Mouse (Mus musculus) kidney, embryonic 16.5 days (tissue): Measurements from ENCODE around the gene Eml3. TPM values are rescaled to one million over a fixed set of nuclear protein-coding genes. Genes with fewer than 3 reads are reported as not detected.
"Not testable (repeated sequence)": the region's sequence is repeated elsewhere in the genome, so short reads cannot be mapped to it uniquely, and the experiment has no call there.

Source experiments
- ATAC-seq: fragments of 200-750 bp; cut with Nextera tagmentation; 2 replicates; pipeline ENCODE4 v1.8.0; 2017; ENCODE audit warnings: moderate TSS enrichment; ENCODE audit not compliant: low FRiP score, low TSS enrichment
- H3K27ac ChIP-seq: fragments of 300-500 bp; sonication (generic); 2 replicates; pipeline ENCODE4 v1.5.1; 2014; ENCODE audit warnings: low read length
- H3K27me3 ChIP-seq: fragments of 300-500 bp; sonication (generic); 2 replicates; pipeline ENCODE4 v1.6.1; 2014; ENCODE audit warnings: low read length, control low read depth, mixed read lengths; ENCODE audit not compliant: insufficient read depth
- H3K36me3 ChIP-seq: fragments of 300-500 bp; sonication (generic); 2 replicates; pipeline ENCODE4 v1.6.1; 2014; ENCODE audit warnings: low read length, control low read depth, mixed read lengths; ENCODE audit not compliant: insufficient read depth
- H3K4me1 ChIP-seq: fragments of 300-500 bp; sonication (generic); 2 replicates; pipeline ENCODE4 v1.6.1; 2014; ENCODE audit warnings: low read length, control low read depth, mixed read lengths; ENCODE audit not compliant: insufficient read depth
- H3K4me2 ChIP-seq: fragments of 300-500 bp; sonication (generic); replicated peaks from 2 replicates; pipeline ENCODE4 v1.6.1; 2014; ENCODE audit warnings: low read depth, low read length
- H3K4me3 ChIP-seq: fragments of 300-500 bp; sonication (generic); 2 replicates; pipeline ENCODE4 v1.5.1; 2014; ENCODE audit warnings: mild to moderate bottlenecking, low read length
- H3K9ac ChIP-seq: fragments of 300-500 bp; sonication (generic); replicated peaks from 2 replicates; pipeline ENCODE4 v1.6.1; 2014; ENCODE audit warnings: low read length
- H3K9me3 ChIP-seq: fragments of 300-500 bp; sonication (generic); 2 replicates; pipeline ENCODE4 v1.6.1; 2016; ENCODE audit warnings: low read length, control low read depth
- WGBS: fragments of 180-500 bp; shearing (Covaris S2); extraction: QIAGEN DNeasy Blood & Tissue Kit; methylation state at CpG from one replicate; pipeline ENCODE4 v1.1.7; 2014; 5-methylcytosine and 5-hydroxymethylcytosine counted together
- polyA plus RNA-seq: library from polyadenylated mRNA; unstranded; fragments of >200 nt; fragmentation: Nextera tagmentation; extraction: Ambion mirVana; gene quantifications from 2 replicates; pipeline ENCODE4 v1.2.1, GENCODE M21; 2015

Eml3 gene
- polyA plus RNA-seq, 1 experiment from 2014 or later: 34.1 TPM

DNA sequence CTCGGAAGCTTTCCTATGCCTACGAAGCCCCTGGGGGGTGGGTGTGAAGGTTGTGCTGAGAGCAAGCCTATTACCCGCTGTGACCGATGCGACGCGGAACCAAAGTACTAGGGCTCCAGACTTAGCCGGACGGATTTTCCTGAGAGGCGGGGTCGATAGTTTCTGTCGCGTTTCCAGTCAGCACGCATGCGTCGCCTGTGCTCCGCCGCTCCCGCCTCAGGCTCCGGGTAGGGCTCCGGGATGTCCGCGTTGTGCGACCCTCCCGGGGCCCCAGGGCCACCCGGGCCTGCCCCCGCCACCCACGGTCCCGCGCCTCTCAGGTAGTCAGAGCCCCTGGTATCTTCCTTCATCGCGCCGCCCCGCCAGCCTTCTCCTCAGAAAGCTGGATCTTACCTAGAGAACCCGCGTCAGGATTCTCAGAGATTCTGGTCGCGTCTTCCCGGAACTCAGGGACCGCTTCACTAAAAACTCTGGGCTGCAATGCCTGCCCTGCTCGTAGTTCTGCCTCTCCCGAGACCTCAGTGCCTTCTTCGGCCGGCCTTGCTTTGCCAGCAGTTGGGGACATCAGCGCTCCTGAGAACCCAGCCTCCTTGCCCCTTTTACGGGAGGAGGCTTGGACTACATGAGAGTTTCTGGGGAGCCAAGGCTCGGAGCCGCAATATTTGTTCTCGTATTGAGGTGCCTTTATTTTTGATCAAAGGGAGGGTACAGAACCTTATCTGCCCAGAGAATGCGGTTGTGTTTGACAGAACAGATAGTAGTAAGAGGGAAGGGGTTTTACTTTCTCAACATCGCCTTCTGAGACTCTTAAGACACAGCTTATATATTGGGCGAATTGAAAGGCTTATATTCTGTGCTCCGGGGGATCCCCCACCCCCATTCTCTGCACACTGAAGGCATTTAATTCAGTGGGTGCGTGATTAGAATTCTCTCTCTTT lies 36.3 kb upstream of the Eml3 start, which contains the start of gene Ints5:
TSS of gene Ints5 (plus strand) at position 177 of the 938 bp plus-strand sequence.
- Histone ChIP-seq H3K4me2 (peak within 1 kb of the TSS; percentile 81), H3K9ac (peak within 1 kb of the TSS; percentile 96), H3K36me3 (peaks cover 25% of the 10 kb centered on the region), H3K27ac (peak within 1 kb of the TSS; percentile 84), H3K4me3 (peak within 1 kb of the TSS; percentile 85), H3K4me1 (peaks cover 24% of the 10 kb centered on the region), H3K9me3 (no peaks in the 10 kb centered on the region), H3K27me3 (no peaks in the 10 kb centered on the region)
- WGBS: 2% methylated on average over 54 of the region's 54 CpGs
- peak; percentile 42 for ATAC-seq

DNA sequence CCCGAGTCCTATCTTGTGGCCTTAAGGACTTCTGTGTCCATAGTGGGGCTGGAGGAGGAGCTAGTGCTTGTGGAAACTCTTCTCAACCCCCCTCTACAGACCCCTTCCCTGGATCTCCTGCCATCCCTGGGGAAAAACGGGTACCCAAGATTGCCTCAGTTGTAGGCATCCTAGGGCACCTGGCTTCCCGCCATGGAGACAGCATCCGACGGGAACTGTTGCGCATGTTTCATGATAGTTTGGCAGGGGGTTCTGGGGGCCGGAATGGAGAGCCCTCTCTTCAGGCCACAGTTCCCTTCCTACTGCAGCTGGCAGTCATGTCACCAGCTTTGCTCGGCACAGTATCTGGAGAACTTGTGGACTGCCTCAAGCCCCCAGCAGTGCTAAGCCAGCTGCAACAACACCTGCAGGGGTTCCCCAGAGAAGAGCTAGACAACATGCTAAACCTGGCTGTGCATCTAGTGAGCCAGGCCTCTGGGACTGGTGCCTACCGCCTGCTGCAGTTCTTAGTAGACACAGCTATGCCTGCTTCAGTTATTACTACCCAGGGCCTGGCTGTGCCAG lies 33.9 kb upstream of the Eml3 start:
- 93% methylated on average over 9 of the region's 9 CpGs for WGBS
- no peak for ATAC-seq
- Histone ChIP-seq H3K36me3 (peaks cover 21% of the 10 kb centered on the region), H3K27me3 (no peaks in the 10 kb centered on the region), H3K27ac (no peak overlapping the region), H3K9me3 (no peaks in the 10 kb centered on the region), H3K4me3 (no peak overlapping the region), H3K4me1 (peaks cover 26% of the 10 kb centered on the region), H3K4me2 (no peak overlapping the region), H3K9ac (no peak overlapping the region)

DNA sequence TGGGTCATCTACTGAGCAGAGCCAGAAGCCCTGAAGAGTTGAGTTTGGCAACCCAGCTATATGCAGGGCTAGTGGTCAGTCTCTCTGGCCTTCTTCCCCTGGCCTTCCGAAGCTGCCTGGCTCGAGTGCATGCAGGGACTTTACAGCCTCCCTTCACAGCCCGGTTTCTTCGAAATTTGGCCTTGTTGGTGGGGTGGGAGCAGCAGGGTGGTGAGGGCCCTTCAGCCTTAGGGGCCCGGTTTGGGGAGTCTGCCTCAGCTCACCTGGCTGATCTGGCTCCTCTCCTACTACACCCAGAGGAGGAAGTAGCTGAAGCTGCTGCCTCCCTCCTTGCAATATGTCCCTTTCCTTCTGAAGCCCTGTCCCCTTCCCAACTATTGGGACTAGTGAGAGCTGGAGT lies 33.1 kb upstream of the Eml3 start:
- not testable (repeated sequence) for H3K9me3 ChIP-seq, H3K27ac ChIP-seq, H3K27me3 ChIP-seq, ATAC-seq, H3K9ac ChIP-seq, H3K4me3 ChIP-seq, H3K4me2 ChIP-seq
- H3K4me1 ChIP-seq: peaks cover 26% of the 10 kb centered on the region
- WGBS: 74% methylated on average over 5 of the region's 5 CpGs
- H3K36me3 ChIP-seq: peaks cover 18% of the 10 kb centered on the region

DNA sequence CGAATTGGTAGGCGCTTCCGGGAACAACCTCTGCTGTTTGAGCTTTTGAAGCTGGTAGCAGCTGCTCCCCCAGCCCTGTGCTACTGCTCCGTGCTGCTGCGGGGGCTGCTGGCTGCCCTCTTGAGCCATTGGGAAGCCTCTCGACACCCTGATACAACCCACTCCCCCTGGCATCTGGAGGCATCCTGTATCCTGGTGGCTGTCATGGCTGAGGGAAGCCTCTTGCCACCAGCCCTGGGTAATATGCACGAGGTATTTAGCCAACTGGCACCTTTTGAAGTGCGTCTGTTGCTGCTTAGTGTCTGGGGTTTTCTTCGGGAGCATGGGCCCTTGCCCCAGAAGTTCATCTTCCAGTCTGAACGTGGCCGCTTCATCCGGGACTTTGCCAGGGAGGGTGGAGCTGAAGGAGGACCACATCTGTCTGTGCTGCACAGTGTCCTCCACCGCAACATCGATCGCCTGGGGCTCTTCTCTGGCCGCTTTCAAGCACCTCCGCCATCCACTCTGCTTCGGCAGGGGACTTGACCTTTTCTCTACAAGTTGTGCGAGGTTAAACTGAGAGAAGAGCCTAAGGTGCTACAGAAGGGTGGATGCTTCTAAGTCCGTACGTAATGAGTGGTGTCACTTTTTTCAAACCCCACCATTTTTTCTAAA lies 32.0 kb upstream of the Eml3 start:
- H3K4me3 ChIP-seq: peak overlapping the region; percentile 66
- 19% methylated on average over 21 of the region's 21 CpGs for WGBS
- not testable (repeated sequence) for H3K9me3 ChIP-seq, H3K27me3 ChIP-seq
- peak overlapping the region; percentile 59 for H3K4me2 ChIP-seq
- peaks cover 26% of the 10 kb centered on the region for H3K4me1 ChIP-seq
- H3K36me3 ChIP-seq: peaks cover 14% of the 10 kb centered on the region
- peak overlapping the region; percentile 85 for H3K27ac ChIP-seq
- H3K9ac ChIP-seq: peak overlapping the region; percentile 84
- peak; percentile 54 for ATAC-seq

DNA sequence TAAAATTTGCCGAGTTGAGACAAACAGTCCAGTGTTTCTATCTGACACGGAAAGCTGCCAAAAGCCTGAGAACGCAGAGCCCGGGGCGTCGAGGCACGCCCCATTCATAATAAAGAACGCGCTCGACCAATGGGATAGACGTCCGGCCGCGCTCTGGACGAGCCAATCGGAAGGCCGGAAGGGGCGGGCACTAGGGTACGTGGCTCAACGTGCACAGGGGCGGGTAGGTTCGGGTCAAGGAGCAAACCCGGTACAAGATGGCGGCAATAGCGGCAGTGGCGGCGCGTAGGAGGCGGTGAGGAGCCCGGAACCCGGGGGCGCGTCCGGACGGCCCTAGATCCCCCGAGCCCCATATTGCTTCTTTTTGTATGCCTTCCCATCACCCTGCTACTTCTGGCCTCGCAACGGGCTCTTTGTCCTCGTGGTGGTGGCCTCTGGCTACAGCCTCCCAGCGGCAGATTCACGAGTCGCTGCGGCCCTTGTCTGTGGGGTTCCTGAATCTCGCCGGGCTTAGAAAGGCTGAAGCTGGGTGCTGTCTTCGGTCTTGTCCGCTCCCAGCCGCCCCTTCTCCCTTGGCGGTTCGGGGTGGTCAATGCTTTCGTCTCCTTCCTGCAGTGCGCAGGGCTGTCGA lies 31.4 kb upstream of the Eml3 start, which contains the start of gene Ganab:
TSS of gene Ganab (plus strand) at position 207 of the 631 bp plus-strand sequence.
- peaks cover 19% of the 10 kb centered on the region for H3K36me3 ChIP-seq
- ATAC-seq: peak; percentile 98

DNA sequence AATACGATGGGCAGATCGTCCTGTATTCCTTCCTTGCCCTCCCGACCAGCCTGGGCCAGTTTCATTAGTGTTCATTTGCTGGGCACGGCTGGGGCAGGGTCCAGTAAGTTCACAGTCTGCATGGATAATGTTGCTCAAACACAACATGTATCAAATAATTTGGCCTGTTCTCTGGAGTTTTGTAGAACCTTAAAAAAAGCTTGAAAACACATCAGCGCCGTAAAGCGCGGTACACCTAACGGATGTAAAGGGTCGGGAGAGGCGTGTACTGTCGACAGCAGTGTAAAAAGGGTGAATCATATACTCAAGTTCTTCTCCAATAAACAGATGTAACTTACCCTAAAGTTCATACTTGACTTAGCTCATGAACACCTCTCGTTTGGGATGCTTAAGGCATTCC lies 30.8 kb upstream of the Eml3 start:
- Histone ChIP-seq H3K36me3 (peaks cover 23% of the 10 kb centered on the region), H3K27ac (peak overlapping the region; percentile 88)
- 4% methylated on average over 13 of the region's 13 CpGs for WGBS

More for the DNA sequence above, 31.4 kb upstream of the Eml3 start, which contains the start of gene Ganab:
- Histone ChIP-seq H3K4me2 (peak within 1 kb of the TSS; percentile 59), H3K27ac (peak within 1 kb of the TSS; percentile 88), H3K9ac (peak within 1 kb of the TSS; percentile 84), H3K9me3 (no peaks in the 10 kb centered on the region), H3K27me3 (no peaks in the 10 kb centered on the region), H3K4me1 (peaks cover 26% of the 10 kb centered on the region), H3K4me3 (peak within 1 kb of the TSS; percentile 66)
- under 1% methylated on average over 53 of the region's 53 CpGs for WGBS

DNA sequence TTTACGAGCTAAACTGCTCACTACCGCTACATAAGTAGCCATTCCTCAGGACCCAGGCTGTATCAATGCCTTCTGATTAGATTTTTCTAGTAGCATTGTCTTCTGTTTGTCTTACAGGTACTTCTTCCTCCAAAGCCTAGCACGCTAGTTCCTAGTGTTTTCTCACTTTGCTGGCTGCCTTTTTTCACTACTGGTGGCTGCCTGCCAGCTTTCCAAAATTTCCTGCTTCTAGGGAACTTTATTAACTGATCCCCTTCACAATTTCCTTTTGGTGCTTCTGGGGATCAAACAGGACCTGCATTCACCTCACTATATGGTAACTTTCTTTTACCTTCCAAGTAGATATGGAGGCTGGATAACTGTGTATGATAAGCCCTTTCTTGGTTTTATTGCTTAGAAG lies 30.3 kb upstream of the Eml3 start:
- ATAC-seq: no peak
- Histone ChIP-seq H3K9me3 (no peaks in the 10 kb centered on the region), H3K4me1 (peaks cover 19% of the 10 kb centered on the region), H3K4me3 (peak overlapping the region; percentile 66), H3K36me3 (peaks cover 26% of the 10 kb centered on the region), H3K9ac (peak overlapping the region; percentile 84), H3K27ac (no peak overlapping the region), H3K4me2 (peak overlapping the region; percentile 59), H3K27me3 (no peaks in the 10 kb centered on the region)
- 28% methylated on average over 3 of the region's 3 CpGs for WGBS

More for the DNA sequence above, 30.8 kb upstream of the Eml3 start:
- Histone ChIP-seq H3K27me3 (no peaks in the 10 kb centered on the region), H3K9ac (peak overlapping the region; percentile 84), H3K4me3 (peak overlapping the region; percentile 66), H3K4me1 (peaks cover 24% of the 10 kb centered on the region), H3K4me2 (peak overlapping the region; percentile 59), H3K9me3 (no peaks in the 10 kb centered on the region)
- no peak; the same call in 1 of the 2 replicates for ATAC-seq

DNA sequence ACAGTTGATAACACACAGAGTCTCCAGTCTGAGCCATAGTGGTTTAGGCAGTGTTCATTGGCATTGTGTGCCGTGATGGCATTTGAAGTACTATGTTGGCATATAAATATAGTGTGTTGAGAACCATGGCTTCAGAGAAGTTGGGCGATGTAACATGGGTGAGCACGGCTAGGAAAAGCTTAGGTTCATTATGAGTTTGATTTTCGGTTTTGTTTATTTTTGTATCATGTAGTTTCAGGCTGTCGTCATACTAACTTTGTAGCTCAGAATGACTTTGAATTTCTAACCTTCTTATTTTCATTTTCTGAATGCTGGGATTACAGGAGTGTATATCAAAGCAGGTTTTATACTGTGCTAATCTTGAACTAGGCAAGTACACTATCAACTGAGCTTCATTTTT lies 25.9 kb upstream of the Eml3 start:
- 93% methylated on average over 5 of the region's 5 CpGs for WGBS
- no peak overlapping the region for H3K4me3 ChIP-seq
- H3K4me2 ChIP-seq: no peak overlapping the region
- no peaks in the 10 kb centered on the region for H3K27me3 ChIP-seq
- no peak overlapping the region for H3K27ac ChIP-seq
- ATAC-seq: no peak
- no peaks in the 10 kb centered on the region for H3K9me3 ChIP-seq
- H3K36me3 ChIP-seq: peaks cover 52% of the 10 kb centered on the region
- H3K9ac ChIP-seq: no peak overlapping the region
- peaks cover 9% of the 10 kb centered on the region for H3K4me1 ChIP-seq

DNA sequence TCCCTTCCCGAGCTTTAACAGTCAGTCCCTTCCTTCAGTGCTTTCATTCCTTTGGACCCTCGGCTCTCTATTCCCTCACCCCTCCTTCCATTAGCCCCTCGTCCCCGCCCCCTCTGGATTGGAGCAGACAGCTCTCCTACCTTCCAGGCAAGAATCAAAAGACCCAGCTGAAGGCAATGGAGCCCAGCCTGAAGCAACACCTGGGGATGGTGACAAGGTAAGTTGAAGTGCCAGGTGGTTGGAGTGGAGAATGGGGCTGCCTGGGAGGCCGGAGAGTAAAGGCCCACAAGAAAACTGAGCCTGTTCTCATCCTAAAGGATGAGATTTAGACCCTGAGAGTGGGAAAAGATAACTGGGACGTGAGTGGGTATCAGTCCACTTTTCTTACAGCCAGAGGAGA lies 20.8 kb upstream of the Eml3 start:
- ATAC-seq: no peak
- Histone ChIP-seq H3K4me3 (no peak overlapping the region), H3K9ac (no peak overlapping the region), H3K27ac (no peak overlapping the region), H3K27me3 (no peaks in the 10 kb centered on the region), H3K4me2 (no peak overlapping the region), H3K36me3 (peaks cover 91% of the 10 kb centered on the region), H3K4me1 (no peaks in the 10 kb centered on the region), H3K9me3 (no peaks in the 10 kb centered on the region)
- 88% methylated on average over 6 of the region's 6 CpGs for WGBS
